Mouse (Mus musculus) CH12.LX (cell line): ENCODE results near the gene Pdia6. TPM values are rescaled to one million over a fixed set of nuclear protein-coding genes. Genes with fewer than 3 reads are reported as not detected.

Experiments used
- DNase-seq: peaks from one replicate; pipeline ENCODE4 v3.0.0-alpha.2; 2013; ENCODE audit errors: extremely low read depth
- H3K27ac ChIP-seq: 2 replicates; pipeline ENCODE4 v1.5.1; 2012; ENCODE audit warnings: low read depth, mild to moderate bottlenecking, control low read depth, moderate library complexity; ENCODE audit not compliant: insufficient read depth
- H3K27me3 ChIP-seq: replicated peaks from 2 replicates; pipeline ENCODE3; 2012; ENCODE audit warnings: inconsistent platforms
- H3K36me3 ChIP-seq, 2 experiments: replicated peaks in 1 of 2; 2 replicates each; pipeline versions ENCODE3 to v1.6.1; 2012; ENCODE audit warnings: inconsistent platforms in 1 of 2, low read length in 1 of 2, mild to moderate bottlenecking in 1 of 2, mixed read lengths in 1 of 2, moderate library complexity in 1 of 2; ENCODE audit not compliant: control insufficient read depth in 1 of 2, insufficient read depth in 1 of 2
- H3K4me1 ChIP-seq, 2 experiments: 2 replicates each; pipeline ENCODE4 v1.6.1; 2012; ENCODE audit warnings: inconsistent platforms in 1 of 2, moderate library complexity in 1 of 2; ENCODE audit not compliant: insufficient read depth in 2 of 2, control insufficient read depth in 1 of 2
- H3K4me2 ChIP-seq: 2 replicates; pipeline ENCODE4 v1.6.1; 2012; ENCODE audit warnings: low read depth, mild to moderate bottlenecking, control low read depth; ENCODE audit not compliant: poor library complexity, insufficient read depth, severe bottlenecking
- H3K4me3 ChIP-seq, 3 experiments: fragments of 150-350 bp in 1 of 3; sonication (generic) in 1 of 3; replicated peaks in 1 of 3; 2 replicates each; pipeline versions ENCODE3 to v1.5.1; 2011 to 2012; ENCODE audit warnings: low read depth in 2 of 3, low read length in 2 of 3, mild to moderate bottlenecking in 2 of 3, moderate library complexity in 2 of 3, control low read depth in 1 of 3, improper control_type of control experiment in 1 of 3, inconsistent platforms in 1 of 3, mixed read lengths in 1 of 3; ENCODE audit not compliant: poor library complexity in 1 of 3
- H3K79me2 ChIP-seq: replicated peaks from 2 replicates; pipeline ENCODE4 v1.6.1; 2012; ENCODE audit warnings: mild to moderate bottlenecking, moderate library complexity; ENCODE audit not compliant: control insufficient read depth, poor library complexity, insufficient read depth, severe bottlenecking; ENCODE audit errors: extremely low read depth
- H3K9ac ChIP-seq: 2 replicates; pipeline ENCODE4 v1.6.1; 2012; ENCODE audit warnings: low read depth, mild to moderate bottlenecking, control low read depth, moderate library complexity; ENCODE audit not compliant: insufficient read depth
- H3K9me3 ChIP-seq: replicated peaks from 2 replicates; pipeline ENCODE3; 2012; ENCODE audit warnings: low read length, inconsistent platforms, mixed read lengths
- BHLHE40 ChIP-seq: IDR thresholded peaks from 2 replicates; pipeline ENCODE4 v1.6.1; 2011; ENCODE audit warnings: mild to moderate bottlenecking, low read depth, low read length, improper control_type of control experiment
- CHD1 ChIP-seq: IDR thresholded peaks from 2 replicates; pipeline ENCODE4 v1.6.1; 2012; ENCODE audit warnings: low read depth, low read length, improper control_type of control experiment, inconsistent platforms
- CTCF ChIP-seq, 2 experiments: IDR thresholded peaks in 1 of 2; conservative IDR thresholded peaks in 1 of 2; 2 replicates each; pipeline ENCODE4 v1.5.1; 2011 to 2012; ENCODE audit warnings: low read depth in 2 of 2, low read length in 2 of 2, improper control_type of control experiment in 1 of 2, inconsistent platforms in 1 of 2, mild to moderate bottlenecking in 1 of 2, moderate library complexity in 1 of 2
- E2F4 ChIP-seq: IDR thresholded peaks from 2 replicates; pipeline ENCODE4 v1.6.1; 2011; ENCODE audit warnings: low read depth, low read length, improper control_type of control experiment; ENCODE audit not compliant: insufficient replicate concordance
- ELF1 ChIP-seq: IDR thresholded peaks from 2 replicates; pipeline ENCODE4 v1.6.1; 2014; ENCODE audit warnings: low read depth, mild to moderate bottlenecking, inconsistent platforms, low read length, improper control_type of control experiment
- GABPA ChIP-seq: IDR thresholded peaks from 2 replicates; pipeline ENCODE4 v1.6.1; 2012; ENCODE audit warnings: low read depth, low read length, improper control_type of control experiment, inconsistent platforms; ENCODE audit not compliant: insufficient replicate concordance
- HCFC1 ChIP-seq: IDR thresholded peaks from 2 replicates; pipeline ENCODE4 v1.6.1; 2012; ENCODE audit warnings: low read depth, mild to moderate bottlenecking, inconsistent platforms, low read length, improper control_type of control experiment
- IRF4 ChIP-seq: IDR thresholded peaks from 2 replicates; pipeline ENCODE4 v1.6.1; 2014; ENCODE audit warnings: low read depth, mild to moderate bottlenecking, inconsistent platforms, low read length, improper control_type of control experiment
- JUND ChIP-seq: conservative IDR thresholded peaks from 2 replicates; pipeline ENCODE4 v1.6.1; 2011; ENCODE audit warnings: low read depth, low read length, improper control_type of control experiment
- MAZ ChIP-seq: IDR thresholded peaks from 2 replicates; pipeline ENCODE4 v1.6.1; 2012; ENCODE audit warnings: low read depth, mild to moderate bottlenecking, inconsistent platforms, low read length, improper control_type of control experiment, moderate library complexity
- MEF2A ChIP-seq: IDR thresholded peaks from 2 replicates; pipeline ENCODE4 v1.6.1; 2014; ENCODE audit warnings: low read depth, mild to moderate bottlenecking, inconsistent platforms, low read length, improper control_type of control experiment, borderline replicate concordance
- MYC ChIP-seq: IDR thresholded peaks from 2 replicates; pipeline ENCODE4 v1.6.1; 2011; ENCODE audit warnings: low read depth, mild to moderate bottlenecking, improper control_type of control experiment, low read length
- NELFE ChIP-seq: IDR thresholded peaks from 2 replicates; pipeline ENCODE4 v1.6.1; 2011; ENCODE audit warnings: low read depth, low read length, improper control_type of control experiment
- NRF1 ChIP-seq: IDR thresholded peaks from 2 replicates; pipeline ENCODE4 v1.6.1; 2014; ENCODE audit warnings: low read depth, mild to moderate bottlenecking, inconsistent platforms, low read length, improper control_type of control experiment, moderate library complexity
- RCOR1 ChIP-seq: conservative IDR thresholded peaks from 2 replicates; pipeline ENCODE4 v1.6.1; 2012; ENCODE audit warnings: low read depth, mild to moderate bottlenecking, inconsistent platforms, low read length, improper control_type of control experiment
- SMC3 ChIP-seq: IDR thresholded peaks from 2 replicates; pipeline ENCODE4 v1.6.1; 2011; ENCODE audit warnings: low read depth, low read length, improper control_type of control experiment
- TCF12 ChIP-seq: IDR thresholded peaks from 2 replicates; pipeline ENCODE4 v1.6.1; 2014; ENCODE audit warnings: low read depth, mild to moderate bottlenecking, inconsistent platforms, low read length, improper control_type of control experiment
- USF1 ChIP-seq: IDR thresholded peaks from 2 replicates; pipeline ENCODE4 v1.6.1; 2014; ENCODE audit warnings: low read depth, mild to moderate bottlenecking, inconsistent platforms, low read length, improper control_type of control experiment
- USF2 ChIP-seq: conservative IDR thresholded peaks from 2 replicates; pipeline ENCODE4 v1.6.1; 2011; ENCODE audit warnings: low read depth, low read length, improper control_type of control experiment
- ZKSCAN1 ChIP-seq: IDR thresholded peaks from 2 replicates; pipeline ENCODE4 v1.6.1; 2012; ENCODE audit warnings: low read depth, inconsistent platforms, low read length, improper control_type of control experiment, borderline replicate concordance
- ZMIZ1 ChIP-seq: IDR thresholded peaks from 2 replicates; pipeline ENCODE4 v1.6.1; 2012; ENCODE audit warnings: low read depth, mild to moderate bottlenecking, inconsistent platforms, low read length, improper control_type of control experiment
- dilution Hi-C: fragments of 300-500 bp; cut with MboI; formaldehyde crosslinking; loops from 2 replicates; pipeline ENCODE4 v1.14.3; 2020; ENCODE audit warnings: low sequenced_read_pairs; ENCODE audit not compliant: extremely low pct_unique_long_range_greater_than_20kb, extremely low pct_ligation_motif_present
- in situ Hi-C: fragments of 300-500 bp; cut with MboI; formaldehyde crosslinking; loops from 3 replicates; pipeline ENCODE4 v1.14.3; 2019; ENCODE audit warnings: low sequenced_read_pairs, low pct_ligation_motif_present, low pct_unique_long_range_greater_than_20kb, mixed read lengths
- polyA plus RNA-seq: library from polyadenylated mRNA; unstranded; fragments of >175 nt; gene quantifications from 2 replicates; pipeline ENCODE4 v1.2.1, GENCODE M21; 2012; ENCODE audit warnings: low read depth; ENCODE audit not compliant: insufficient read length
- total RNA-seq, 2 experiments: library from RNA; depleted of rRNA; stranded (reverse); fragments of 300-350 nt in 1 of 2; fragments of >200 nt in 1 of 2; gene quantifications; 2 replicates each; pipeline ENCODE4 v1.2.3; 2012 to 2014

Gene Pdia6
- total and polyA plus RNA-seq, 3 experiments: 359 to 408 (median 382) TPM

DNA sequence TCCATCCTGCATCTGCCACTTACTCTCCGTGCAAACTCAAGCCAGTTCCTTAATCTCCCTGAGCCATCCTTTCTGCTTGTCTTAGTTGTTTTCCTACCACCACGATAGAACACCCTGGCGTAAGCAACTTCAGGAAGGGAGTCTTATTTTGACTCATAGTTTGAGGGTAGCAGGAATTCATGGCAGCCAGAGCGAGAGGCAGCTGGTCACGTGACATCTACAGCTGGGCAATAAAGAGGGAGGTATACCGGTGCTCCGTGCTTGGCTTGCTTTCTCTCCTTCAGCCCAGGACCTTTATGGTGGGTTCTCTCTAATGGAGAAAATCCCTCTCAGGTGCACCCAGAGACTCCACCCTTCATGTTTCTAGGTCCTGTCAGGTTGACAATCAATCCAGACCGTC is 15.4 kb upstream of the Pdia6 start:
- in situ Hi-C loops: loop anchor here (25.0 kb wide), 1 partner anchor 439 kb away; the partner anchor contains the start of genes E2f6 and Greb1
- dilution Hi-C loops: no loop called here
- no peak overlapping the region for H3K4me3 ChIP-seq

DNA sequence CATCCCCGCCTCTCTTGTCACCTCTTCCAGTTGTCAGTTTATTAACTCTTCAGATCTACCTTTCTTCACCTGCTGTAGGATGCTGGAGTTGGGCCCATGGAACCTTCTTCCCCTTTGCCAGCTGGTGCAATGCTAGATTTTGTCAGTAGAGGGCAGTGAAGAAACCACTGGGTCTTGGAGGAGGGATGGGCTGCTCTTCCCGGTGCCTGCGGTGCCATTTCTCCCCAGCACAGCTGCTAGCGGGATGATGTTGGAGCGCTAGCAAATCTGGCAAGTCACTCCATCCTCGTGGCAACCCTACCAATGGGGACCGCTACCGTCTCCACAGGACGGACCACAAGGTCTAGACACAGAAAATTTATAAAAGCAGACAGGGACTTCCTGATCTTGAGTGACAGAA is 13.3 kb upstream of the Pdia6 start:
- Histone ChIP-seq H3K9ac (no peak overlapping the region), H3K4me1 (peaks cover 0 to 5% of the 10 kb centered on the region in 2 experiments; a peak in 2 of 4 replicates), H3K4me3 (no peak overlapping the region), H3K27me3 (peaks cover 2% of the 10 kb centered on the region), H3K27ac (no peak overlapping the region), H3K4me2 (peak overlapping the region; percentile 29; the same call in 1 of the 2 replicates)
- dilution Hi-C loops: no loop called here
- DNase-seq: peak; percentile 56
- TF ChIP-seq GABPA (no peak), SMC3 (peak; percentile 45), MEF2A (no peak), NELFE (no peak), CHD1 (no peak), E2F4 (no peak), MYC (no peak), CTCF (conservative IDR thresholded peaks at IDR 0.05 in 1 of 2, IDR thresholded peaks at IDR 0.05 in 1 of 2; ENCODE audit: low read depth in 2 of 2, low read length in 2 of 2) (peak; percentile 68 to 74), NRF1 (no peak), IRF4 (no peak), ELF1 (0 out of 2 replicates have a peak, but pooled peaks have one; percentile 28), TCF12 (no peak), JUND (no peak)
- TF ChIP-seq, all 38 proteins: peak for 3
- Histone ChIP-seq H3K79me2 (no peaks in the 10 kb centered on the region), H3K36me3 (no peaks in the 10 kb centered on the region), H3K9me3 (peaks cover 6% of the 10 kb centered on the region)
- in situ Hi-C loops: loop anchor here (25.0 kb wide), 1 partner anchor 441 kb away; the partner anchor contains the start of genes E2f6 and Greb1

More for the DNA sequence above, 15.4 kb upstream of the Pdia6 start:
- no peak overlapping the region for H3K27ac ChIP-seq
- peaks cover 2% of the 10 kb centered on the region for H3K27me3 ChIP-seq
- peaks cover 0 to 5% of the 10 kb centered on the region in 2 experiments; a peak in 1 of 4 replicates for H3K4me1 ChIP-seq
- TF ChIP-seq SMC3 (no peak), USF1 (peak; percentile 54), ZMIZ1 (no peak), MYC (no peak), BHLHE40 (peak; percentile 15; the same call in 1 of the 2 replicates), USF2 (peak; percentile 46), NELFE (no peak), ZKSCAN1 (no peak), RCOR1 (no peak), MAZ (no peak), HCFC1 (no peak), CTCF (conservative IDR thresholded peaks at IDR 0.05 in 1 of 2, IDR thresholded peaks at IDR 0.05 in 1 of 2; ENCODE audit: low read depth in 2 of 2, low read length in 2 of 2) (no peak), TCF12 (no peak), NRF1 (no peak)
- TF ChIP-seq, all 38 proteins: peak for 3
- Histone ChIP-seq H3K79me2 (no peaks in the 10 kb centered on the region), H3K9ac (no peak overlapping the region), H3K9me3 (peaks cover 6% of the 10 kb centered on the region), H3K36me3 (no peaks in the 10 kb centered on the region), H3K4me2 (no peak overlapping the region)
- no peak for DNase-seq
